Mouse (Mus musculus): Measurements from ENCODE around the gene Gorasp2.

Gene Gorasp2

DNA sequence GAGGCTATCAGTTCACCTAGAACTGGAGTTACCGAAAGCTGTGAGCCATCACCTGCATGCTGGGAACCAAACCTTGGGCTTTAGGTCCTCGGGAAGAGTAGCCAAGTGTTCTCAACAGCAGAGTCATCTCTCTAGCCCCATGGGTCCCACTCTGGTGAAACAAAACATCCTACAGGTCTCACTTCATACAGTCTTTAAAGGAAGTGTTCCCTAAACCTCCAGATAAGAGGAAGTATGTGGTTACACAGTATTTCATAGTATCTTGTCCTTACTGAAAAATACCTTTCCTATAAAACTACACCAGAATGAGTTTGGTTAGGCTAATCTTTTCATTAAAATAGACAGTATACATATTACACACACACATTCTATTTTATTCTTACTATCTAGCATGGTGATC lies 81.2 kb downstream of the Gorasp2 start:
- no peak for DNase-seq (ENCODE audit: low spot score)

DNA sequence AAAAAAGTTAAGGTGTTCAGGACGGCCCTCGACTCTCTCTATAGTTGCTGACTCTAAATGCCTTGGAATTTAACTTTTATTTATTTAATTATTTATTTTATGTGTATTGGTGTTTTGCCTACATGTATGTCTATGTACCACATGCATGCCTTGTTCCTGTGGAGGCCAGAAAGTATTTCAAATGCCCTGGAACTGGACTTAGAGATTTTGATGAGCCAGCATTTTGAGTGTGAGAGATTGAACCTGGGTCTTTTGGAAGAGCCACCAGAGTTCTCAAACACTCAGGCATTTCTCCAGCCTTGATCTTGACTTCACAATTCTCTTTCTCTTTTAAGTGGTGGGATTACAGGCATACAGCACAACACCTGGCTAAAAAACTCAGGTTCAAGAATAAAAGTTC lies 90.3 kb downstream of the Gorasp2 start:
- DNase-seq (ENCODE audit: low spot score): no peak

DNA sequence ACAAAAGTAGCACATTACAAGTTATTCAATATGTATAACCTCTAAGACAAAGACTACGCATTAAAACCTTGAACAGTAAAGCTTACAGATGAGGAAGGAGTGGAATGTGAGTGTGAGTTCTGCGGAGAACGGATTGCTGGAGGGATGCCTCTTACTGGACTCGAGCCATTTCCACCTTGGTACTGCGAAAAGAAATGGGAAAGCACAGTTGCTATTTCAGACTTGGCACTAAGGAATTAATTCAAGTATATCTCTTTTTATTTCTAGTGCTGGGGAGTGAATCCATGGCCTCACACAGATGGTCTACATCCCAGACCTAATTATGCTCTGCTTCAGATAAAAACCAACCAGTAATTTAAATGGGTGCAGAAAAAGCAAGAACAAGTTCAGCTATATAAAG lies 90.8 kb downstream of the Gorasp2 start:
- DNase-seq (ENCODE audit: low spot score): no peak

Measured in lung, postnatal 25 days (tissue).